Comparison of ENCODE assay signal across 33 mouse cellular contexts in genomic region chr2:143971887-143972286, GRCm38 (mm10).
"Had no signal": no experiment of that assay in that cellular context is flagged by ENCODE, and none has a peak within 500 bp of the region (broad histone marks: within the 10 kb centered on the region; RNA-seq: fewer than 3 reads in every experiment).

No protein-coding gene starts in this region.

- H3K4me3 ChIP-seq: limb, embryonic 10.5 days; limb, embryonic 12.5 days; limb, embryonic 13.5 days; limb, embryonic 15.5 days; liver, embryonic 12.5 days; liver, embryonic 13.5 days; liver, embryonic 15.5 days; lung, embryonic 15.5 days; megakaryocyte, embryonic 14.5 days; midbrain, embryonic 10.5 days; midbrain, embryonic 12.5 days; midbrain, embryonic 13.5 days; midbrain, embryonic 15.5 days; myocyte; neural tube, embryonic 12.5 days; neural tube, embryonic 13.5 days had no signal

- H3K27ac ChIP-seq: limb, embryonic 10.5 days; limb, embryonic 12.5 days; limb, embryonic 13.5 days; limb, embryonic 15.5 days; liver, embryonic 12.5 days; liver, embryonic 13.5 days; liver, embryonic 14.5 days; liver, embryonic 15.5 days; lung, embryonic 15.5 days; macrophage; midbrain, embryonic 10.5 days; midbrain, embryonic 12.5 days; midbrain, embryonic 13.5 days; midbrain, embryonic 15.5 days; neural tube, embryonic 12.5 days; neural tube, embryonic 13.5 days had no signal

- DNase-seq: left cerebral cortex, postnatal 4 days; liver; liver, embryonic 13.5 days; liver, postnatal 0 days; lung, adult 18-20 months; lung, adult 2 months; lung, embryonic 14.5 days; lung, postnatal 10 days; lung, postnatal 14 days; lung, postnatal 36 days; lung, postnatal 4 days; midbrain, embryonic 14.5 days had no signal

- H3K9ac ChIP-seq: limb, embryonic 12.5 days; limb, embryonic 13.5 days; limb, embryonic 15.5 days; liver, embryonic 12.5 days; liver, embryonic 13.5 days; liver, embryonic 14.5 days; liver, embryonic 15.5 days; liver, postnatal 0 days; lung, embryonic 14.5 days; lung, embryonic 15.5 days; midbrain, embryonic 12.5 days; midbrain, embryonic 13.5 days; midbrain, embryonic 15.5 days; neural tube, embryonic 12.5 days; neural tube, embryonic 13.5 days had no signal

- H3K4me1 ChIP-seq: limb, embryonic 10.5 days; limb, embryonic 12.5 days; limb, embryonic 13.5 days; limb, embryonic 15.5 days; liver, embryonic 12.5 days; liver, embryonic 13.5 days; liver, embryonic 15.5 days; lung, embryonic 15.5 days; midbrain, embryonic 10.5 days; midbrain, embryonic 12.5 days; midbrain, embryonic 13.5 days; midbrain, embryonic 15.5 days; neural tube, embryonic 12.5 days; neural tube, embryonic 13.5 days had no signal

- H3K9me3 ChIP-seq: limb, embryonic 10.5 days; limb, embryonic 12.5 days; limb, embryonic 13.5 days; limb, embryonic 15.5 days; liver, embryonic 12.5 days; liver, embryonic 13.5 days; liver, embryonic 15.5 days; lung, embryonic 15.5 days; megakaryocyte, embryonic 14.5 days; midbrain, embryonic 10.5 days; midbrain, embryonic 12.5 days; midbrain, embryonic 13.5 days; midbrain, embryonic 15.5 days; neural tube, embryonic 12.5 days; neural tube, embryonic 13.5 days had no signal

- H3K27me3 ChIP-seq: limb, embryonic 12.5 days; limb, embryonic 13.5 days; limb, embryonic 15.5 days; liver, embryonic 12.5 days; liver, embryonic 13.5 days; liver, embryonic 15.5 days; lung, embryonic 15.5 days; megakaryocyte, embryonic 14.5 days; midbrain, embryonic 12.5 days; midbrain, embryonic 13.5 days; midbrain, embryonic 15.5 days; neural tube, embryonic 12.5 days; neural tube, embryonic 13.5 days had no signal

- ATAC-seq: liver, embryonic 12.5 days; liver, postnatal 0 days; lung, postnatal 0 days; midbrain, embryonic 13.5 days; midbrain, embryonic 15.5 days; midbrain, embryonic 16.5 days had no signal

- H3K4me2 ChIP-seq: limb, embryonic 12.5 days; limb, embryonic 13.5 days; limb, embryonic 15.5 days; liver, embryonic 11.5 days; liver, embryonic 12.5 days; liver, embryonic 13.5 days; liver, embryonic 15.5 days; lung, embryonic 14.5 days; lung, embryonic 15.5 days; midbrain, embryonic 11.5 days; midbrain, embryonic 12.5 days; midbrain, embryonic 13.5 days; midbrain, embryonic 15.5 days; neural tube, embryonic 12.5 days; neural tube, embryonic 13.5 days had no signal
